Mouse (Mus musculus): ENCODE data around the gene Gm6020.
"Not testable (repeated sequence)": the region's sequence is repeated elsewhere in the genome, so short reads cannot be mapped to it uniquely, and the experiment has no call there.

Gm6020 gene

GRCm38 (mm10) chr19:61183590-61183989, at the start of gene Gm6020:
Gene Gm6020, plus strand, starts transcription at chr19:61183890.
- DNase-seq = not testable (repeated sequence)

- DNase-seq = no peak
These were observed 45.0 kb upstream of the Gm6020 start for GRCm38 (mm10) chr19:61138655-61139054.

GRCm38 (mm10) chr19:61140342-61141206, 43.1 kb upstream of the Gm6020 start, which contains the start of gene Zfp950:
Gene Zfp950, minus strand, starts transcription at chr19:61140840.
- DNase-seq = peak; percentile 76 to 78

GRCm38 (mm10) chr19:61141299-61141698, 42.4 kb upstream of the Gm6020 start:
- no peak for DNase-seq

- DNase-seq = peak in 1 of 2 experiments; percentile 3
These were observed 32.4 kb upstream of the Gm6020 start for GRCm38 (mm10) chr19:61151372-61151700.

- DNase-seq = no peak
These were observed 31.8 kb upstream of the Gm6020 start for GRCm38 (mm10) chr19:61151701-61152420.

GRCm38 (mm10) chr19:61175756-61176324, 7.8 kb upstream of the Gm6020 start, which contains the start of gene Gm7102:
Gene Gm7102, minus strand, starts transcription at chr19:61176309.
- DNase-seq = no peak

- DNase-seq = peak; percentile 78 to 83
These were observed 15.6 kb downstream of the Gm6020 start for GRCm38 (mm10) chr19:61199316-61199715.

- DNase-seq = peak in 1 of 2 experiments; percentile 17
These were observed 16.1 kb downstream of the Gm6020 start for GRCm38 (mm10) chr19:61199836-61200235.

GRCm38 (mm10) chr19:61207506-61207905, 23.8 kb downstream of the Gm6020 start:
- not testable (repeated sequence) for DNase-seq

GRCm38 (mm10) chr19:61223706-61224328, 40.1 kb downstream of the Gm6020 start:
- no peak for DNase-seq

GRCm38 (mm10) chr19:61224678-61225525, 41.2 kb downstream of the Gm6020 start:
- peak; percentile 9 to 12 for DNase-seq

- peak; percentile 73 to 76 for DNase-seq
These were observed 42.1 kb downstream of the Gm6020 start for GRCm38 (mm10) chr19:61225526-61226400.

GRCm38 (mm10) chr19:61226401-61226927, 42.8 kb downstream of the Gm6020 start:
- peak; percentile 72 to 74 for DNase-seq

- DNase-seq = peak; percentile 79
These were observed 43.5 kb downstream of the Gm6020 start for GRCm38 (mm10) chr19:61226928-61227854.

- DNase-seq = peak; percentile 11 to 26
These were observed 44.4 kb downstream of the Gm6020 start, which contains the start of gene Csf2ra for GRCm38 (mm10) chr19:61227941-61228701. Gene Csf2ra, minus strand, starts transcription at chr19:61228429.
